Mouse (Mus musculus) fibroblast of lung, adult 2 months (primary cell): ENCODE results near the gene Scnm1.

Experiments used
- DNase-seq: peaks from one replicate; pipeline ENCODE4 v3.0.0-alpha.2; 2011; ENCODE audit warnings: low read depth

Scnm1 gene

DNA sequence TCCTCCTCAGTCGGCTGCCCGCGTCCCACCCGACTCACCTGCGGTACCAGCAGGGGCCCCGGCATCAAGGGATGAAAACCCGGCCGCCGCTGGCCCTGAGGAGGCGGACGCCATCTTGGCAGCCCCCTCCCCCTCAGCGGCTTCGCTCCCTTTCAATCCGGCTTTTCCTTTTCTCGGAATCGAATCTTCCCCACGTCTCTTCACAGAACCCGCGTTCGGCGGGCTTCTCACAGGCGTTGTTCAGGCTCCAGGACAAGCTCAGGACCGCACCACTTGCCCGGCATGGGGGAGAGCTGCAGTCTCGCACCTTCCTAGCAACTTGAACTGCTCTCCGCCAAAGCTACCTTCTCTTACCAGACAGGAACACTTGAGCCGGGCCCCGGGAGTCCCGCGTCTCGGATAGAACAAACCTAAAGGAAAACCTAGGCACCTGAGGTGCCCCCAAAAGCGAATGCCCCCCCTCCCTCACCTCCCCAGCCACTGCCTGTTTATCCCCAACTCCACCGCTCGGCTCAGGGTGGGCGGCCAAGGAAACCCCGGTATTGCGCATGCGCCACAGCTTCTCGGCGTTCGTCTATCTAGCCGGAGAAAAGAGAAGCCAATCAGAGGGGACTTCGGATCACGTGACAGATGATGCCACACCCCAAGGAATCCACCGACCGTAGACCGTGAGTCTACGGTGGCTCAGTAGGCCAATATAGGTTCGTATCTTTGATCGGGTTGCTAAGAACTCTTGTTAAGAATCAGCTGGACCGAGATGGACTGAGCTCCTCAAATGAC, 27.3 kb downstream of the Scnm1 start, which contains the start of gene Pip5k1a:
Gene Pip5k1a, minus strand, starts transcription at position 593 of the 780 bp plus-strand sequence.
- DNase-seq: peak; percentile 99

DNA sequence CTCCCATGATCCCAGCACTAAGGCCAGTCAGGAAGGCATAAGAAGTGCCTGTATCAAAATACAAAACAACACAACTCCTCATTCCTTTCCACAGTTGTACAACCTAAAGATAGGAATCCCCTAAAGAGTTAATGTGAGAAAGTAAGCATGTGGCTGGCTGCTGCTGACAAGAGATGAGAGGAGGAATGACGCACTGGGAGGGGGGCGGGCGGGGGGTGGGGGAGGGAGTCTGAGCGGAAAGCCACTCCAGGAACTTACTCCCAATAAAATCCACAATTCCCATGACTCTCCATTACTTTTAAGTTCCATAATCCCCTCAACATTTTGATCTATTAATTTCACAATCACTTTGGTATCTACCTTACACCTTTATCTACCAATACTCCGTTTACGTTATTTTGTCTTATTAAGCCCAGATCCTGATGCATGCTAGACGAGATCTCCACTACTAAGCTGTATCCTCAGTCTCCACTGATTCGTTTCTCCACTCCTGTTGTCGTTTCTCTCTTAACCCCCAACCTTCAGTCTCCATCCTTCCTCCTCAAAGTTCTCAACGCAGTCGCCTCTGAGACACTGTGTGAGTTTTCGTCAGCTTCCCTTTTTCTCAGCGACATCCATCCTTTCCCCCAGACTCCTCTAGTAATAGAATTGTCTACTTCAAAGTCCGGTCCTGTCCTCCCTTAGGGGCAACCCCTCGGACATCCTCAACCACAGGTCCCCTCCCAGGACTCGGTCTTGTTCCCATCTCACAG, 28.0 kb downstream of the Scnm1 start:
- no peak for DNase-seq

DNA sequence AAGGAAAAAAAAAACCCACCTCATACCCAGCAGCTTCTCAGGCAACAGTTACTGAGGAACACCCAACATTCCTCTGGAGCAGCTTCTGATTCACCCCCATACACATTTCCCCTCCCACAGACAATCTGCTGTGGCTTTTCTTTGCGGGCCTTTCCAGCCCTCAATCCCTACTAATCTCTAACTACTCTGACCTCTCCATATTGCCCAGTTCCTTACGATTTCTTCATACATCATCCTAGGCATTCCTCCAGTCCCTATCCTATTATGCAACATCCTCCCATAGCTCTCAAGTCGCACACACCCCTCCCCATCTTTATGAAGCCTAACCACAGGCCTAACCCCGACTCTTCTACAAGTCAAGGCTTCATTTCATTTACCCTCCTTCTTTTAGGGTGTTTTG, 28.7 kb downstream of the Scnm1 start:
- no peak for DNase-seq

DNA sequence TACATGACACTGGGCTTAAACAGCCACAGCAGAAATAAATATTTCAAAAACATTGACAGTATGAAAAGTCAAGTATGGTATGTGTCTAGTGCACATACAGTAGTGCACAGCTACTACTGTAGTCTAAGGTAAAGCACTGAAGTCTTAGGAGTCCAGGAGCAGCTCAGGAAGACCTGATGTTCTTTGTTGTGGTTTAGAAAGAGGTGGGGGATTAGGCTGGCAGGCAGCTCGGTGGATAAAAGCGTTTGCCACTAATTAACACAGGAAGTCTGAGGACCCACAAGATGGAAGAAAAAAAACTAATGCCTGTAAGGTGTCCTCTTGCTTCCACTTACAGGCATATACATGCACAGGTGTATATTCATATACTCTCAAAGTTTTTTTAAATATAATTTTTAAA, 33.0 kb downstream of the Scnm1 start:
- no peak for DNase-seq

DNA sequence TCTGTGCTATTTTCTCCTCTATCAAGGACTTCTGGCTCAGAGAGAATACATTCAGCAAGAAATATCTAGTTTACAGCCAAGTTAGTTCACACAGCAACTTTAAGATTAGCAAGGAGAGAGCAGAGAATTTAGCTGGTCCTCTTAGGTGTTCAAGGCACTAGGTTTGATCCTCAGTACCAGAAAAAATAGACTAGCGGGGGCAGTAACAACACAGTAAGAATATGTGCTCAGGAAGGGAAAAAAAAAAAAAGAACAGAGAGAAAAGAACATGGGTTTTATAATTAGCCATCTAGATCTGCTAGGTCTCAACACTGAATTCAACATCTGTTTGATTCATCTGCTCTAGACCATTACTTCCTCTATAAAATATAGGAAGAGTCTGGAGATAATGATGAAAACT, 45.7 kb downstream of the Scnm1 start:
- no peak for DNase-seq
